Mouse (Mus musculus) limb, embryonic 14.5 days (tissue): ENCODE measurements around the gene Arhgap20. TPM values are rescaled to one million over a fixed set of nuclear protein-coding genes. Genes with fewer than 3 reads are reported as not detected.

ENCODE experiments used
- ATAC-seq: fragments of 200-750 bp; cut with Nextera tagmentation; 2 replicates; pipeline ENCODE4 v1.8.0; 2017; ENCODE audit warnings: low read depth, moderate number of reproducible peaks, moderate TSS enrichment; ENCODE audit not compliant: low FRiP score
- DNase-seq: peaks from one replicate; pipeline ENCODE4 v3.0.0-alpha.2; 2015; ENCODE audit warnings: low spot score
- H3K27ac ChIP-seq: fragments of 300-500 bp; sonication (generic); replicated peaks from 2 replicates; pipeline ENCODE4 v1.5.1; 2014; ENCODE audit warnings: low read depth, mild to moderate bottlenecking, low read length, moderate library complexity, mixed read lengths
- H3K27me3 ChIP-seq: fragments of 300-500 bp; sonication (generic); 2 replicates; pipeline ENCODE4 v1.6.1; 2014; ENCODE audit warnings: low read length, mixed read lengths; ENCODE audit not compliant: control insufficient read depth, insufficient read depth
- H3K36me3 ChIP-seq: fragments of 300-500 bp; sonication (generic); 2 replicates; pipeline ENCODE4 v1.6.1; 2014; ENCODE audit warnings: mild to moderate bottlenecking, low read length, moderate library complexity, mixed read lengths; ENCODE audit not compliant: control insufficient read depth, insufficient read depth
- H3K4me1 ChIP-seq: fragments of 300-500 bp; sonication (generic); 2 replicates; pipeline ENCODE4 v1.6.1; 2014; ENCODE audit warnings: antibody characterized with exemption, low read length, mixed read lengths; ENCODE audit not compliant: control insufficient read depth, insufficient read depth
- H3K4me2 ChIP-seq: fragments of 300-500 bp; sonication (generic); replicated peaks from 2 replicates; pipeline ENCODE4 v1.6.1; 2014; ENCODE audit warnings: low read depth, mild to moderate bottlenecking, low read length, moderate library complexity; ENCODE audit not compliant: severe bottlenecking
- H3K4me3 ChIP-seq: fragments of 300-500 bp; sonication (generic); replicated peaks from 2 replicates; pipeline ENCODE4 v1.5.1; 2014; ENCODE audit warnings: low read length
- H3K9ac ChIP-seq: fragments of 300-500 bp; sonication (generic); 2 replicates; pipeline ENCODE4 v1.6.1; 2014; ENCODE audit warnings: mild to moderate bottlenecking, low read depth, low read length, moderate library complexity; ENCODE audit not compliant: severe bottlenecking
- H3K9me3 ChIP-seq: fragments of 300-500 bp; sonication (generic); 2 replicates; pipeline ENCODE4 v1.6.1; 2016; ENCODE audit warnings: low read length; ENCODE audit not compliant: control insufficient read depth
- POLR2A ChIP-seq: fragments of 200-500 bp; IDR thresholded peaks from 2 replicates; pipeline ENCODE4 v1.8.0; 2012; ENCODE audit warnings: inconsistent platforms, mild to moderate bottlenecking, moderate library complexity, borderline replicate concordance; ENCODE audit not compliant: insufficient read depth, insufficient read length; ENCODE audit errors: extremely low read depth
- WGBS: fragments of 180-500 bp; shearing (Covaris S2); extraction: QIAGEN DNeasy Blood & Tissue Kit; methylation state at CpG from one replicate; pipeline ENCODE4 v1.1.7; 2014; 5-methylcytosine and 5-hydroxymethylcytosine counted together
- polyA plus RNA-seq, 2 experiments: library from polyadenylated mRNA; depleted of rRNA in 1 of 2; stranded (reverse) in 1 of 2; unstranded in 1 of 2; fragments of >200 nt; fragmentation: Nextera tagmentation in 1 of 2; extraction: Ambion mirVana in 1 of 2; gene quantifications; 2 replicates each; pipeline versions ENCODE4 v1.2.1 to v1.2.3; 2012 to 2014

Gene Arhgap20
- polyA plus RNA-seq, 2 experiments = 5.8 to 10.9 TPM

GRCm38 (mm10) chr9:51779232-51779631, 14.1 kb downstream of the Arhgap20 start:
- TF ChIP-seq POLR2A = no peak
- H3K9me3 ChIP-seq = no peaks in the 10 kb centered on the region
- no peaks in the 10 kb centered on the region for H3K36me3 ChIP-seq
- H3K9ac ChIP-seq = no peak overlapping the region
- DNase-seq = no peak
- ATAC-seq = no peak
- H3K4me1 ChIP-seq = no peaks in the 10 kb centered on the region
- H3K4me2 ChIP-seq = no peak overlapping the region
- WGBS = 87% methylated on average over 5 of the region's 5 CpGs
- no peaks in the 10 kb centered on the region for H3K27me3 ChIP-seq
- H3K27ac ChIP-seq = no peak overlapping the region
- no peak overlapping the region for H3K4me3 ChIP-seq

GRCm38 (mm10) chr9:51781092-51781491, 16.0 kb downstream of the Arhgap20 start:
- WGBS = 91% methylated on average over 7 of the region's 7 CpGs
- Histone ChIP-seq H3K4me1 (no peaks in the 10 kb centered on the region), H3K27ac (no peak overlapping the region), H3K9ac (no peak overlapping the region), H3K27me3 (no peaks in the 10 kb centered on the region), H3K4me3 (no peak overlapping the region), H3K36me3 (no peaks in the 10 kb centered on the region), H3K4me2 (no peak overlapping the region), H3K9me3 (no peaks in the 10 kb centered on the region)
- DNase-seq (no peak), ATAC-seq (no peak)
- no peak for TF ChIP-seq POLR2A

GRCm38 (mm10) chr9:51787380-51787779, 22.2 kb downstream of the Arhgap20 start:
- H3K27ac ChIP-seq = no peak overlapping the region
- H3K4me1 ChIP-seq = no peaks in the 10 kb centered on the region
- H3K9ac ChIP-seq = no peak overlapping the region
- TF ChIP-seq POLR2A = no peak
- H3K36me3 ChIP-seq = no peaks in the 10 kb centered on the region
- ATAC-seq (no peak), DNase-seq (no peak)
- 42% methylated on average over 6 of the region's 6 CpGs for WGBS
- H3K4me2 ChIP-seq = no peak overlapping the region
- no peak overlapping the region for H3K4me3 ChIP-seq
- no peaks in the 10 kb centered on the region for H3K27me3 ChIP-seq
- H3K9me3 ChIP-seq = no peaks in the 10 kb centered on the region

- no peak for TF ChIP-seq POLR2A
- Histone ChIP-seq H3K27me3 (no peaks in the 10 kb centered on the region), H3K36me3 (no peaks in the 10 kb centered on the region), H3K4me1 (no peaks in the 10 kb centered on the region), H3K4me3 (no peak overlapping the region), H3K9ac (no peak overlapping the region), H3K27ac (no peak overlapping the region), H3K4me2 (no peak overlapping the region), H3K9me3 (no peaks in the 10 kb centered on the region)
- DNase-seq (no peak), ATAC-seq (no peak)
- WGBS = 63% methylated on average over 1 of the region's 1 CpGs
Measured at GRCm38 (mm10) chr9:51788466-51788865, 23.3 kb downstream of the Arhgap20 start.

- no peak for TF ChIP-seq POLR2A
- Histone ChIP-seq H3K4me3 (no peak overlapping the region), H3K36me3 (no peaks in the 10 kb centered on the region), H3K9ac (no peak overlapping the region), H3K4me1 (no peaks in the 10 kb centered on the region), H3K4me2 (no peak overlapping the region), H3K27me3 (no peaks in the 10 kb centered on the region), H3K27ac (no peak overlapping the region), H3K9me3 (no peaks in the 10 kb centered on the region)
- ATAC-seq = no peak
- no peak for DNase-seq
- 78% methylated on average over 6 of the region's 6 CpGs for WGBS
Measured at GRCm38 (mm10) chr9:51795206-51795605, 30.1 kb downstream of the Arhgap20 start.

- Histone ChIP-seq H3K4me2 (no peak overlapping the region), H3K9ac (no peak overlapping the region), H3K9me3 (no peaks in the 10 kb centered on the region), H3K27me3 (no peaks in the 10 kb centered on the region), H3K27ac (no peak overlapping the region), H3K4me1 (no peaks in the 10 kb centered on the region), H3K4me3 (no peak overlapping the region), H3K36me3 (no peaks in the 10 kb centered on the region)
- ATAC-seq (no peak), DNase-seq (no peak)
- no peak for TF ChIP-seq POLR2A
- WGBS = 86% methylated on average over 5 of the region's 5 CpGs
Measured at GRCm38 (mm10) chr9:51798251-51798650, 33.1 kb downstream of the Arhgap20 start.
